Mouse (Mus musculus) liver, postnatal 0 days (tissue): ENCODE measurements around the gene Pcyt1a. TPM values are rescaled to one million over a fixed set of nuclear protein-coding genes. Genes with fewer than 3 reads are reported as not detected.
"Not testable (repeated sequence)": the region's sequence is repeated elsewhere in the genome, so short reads cannot be mapped to it uniquely, and the experiment has no call there.

ENCODE experiments used
- ATAC-seq: fragments of 200-750 bp; cut with Nextera tagmentation; 2 replicates; pipeline ENCODE4 v1.8.0; 2017; ENCODE audit warnings: mild to moderate bottlenecking, moderate library complexity
- DNase-seq: peaks from one replicate; pipeline ENCODE4 v3.0.0-alpha.2; 2016
- H3K27ac ChIP-seq: fragments of 300-500 bp; sonication (generic); 2 replicates; pipeline ENCODE4 v1.5.1; 2014; ENCODE audit warnings: antibody characterized with exemption, moderate library complexity, mild to moderate bottlenecking, low read depth
- H3K27me3 ChIP-seq: fragments of 300-500 bp; sonication (generic); 2 replicates; pipeline ENCODE4 v1.6.1; 2014; ENCODE audit warnings: low read length, control low read depth, mixed read lengths; ENCODE audit not compliant: insufficient read depth
- H3K36me3 ChIP-seq: fragments of 300-500 bp; sonication (generic); replicated peaks from 2 replicates; pipeline ENCODE4 v1.6.1; 2014; ENCODE audit warnings: mild to moderate bottlenecking, control low read depth, low read length, moderate library complexity, mixed read lengths; ENCODE audit not compliant: insufficient read depth
- H3K4me1 ChIP-seq: fragments of 300-500 bp; sonication (generic); 2 replicates; pipeline ENCODE4 v1.6.1; 2014; ENCODE audit warnings: antibody characterized with exemption, mild to moderate bottlenecking, control low read depth; ENCODE audit not compliant: insufficient read depth
- H3K4me2 ChIP-seq: fragments of 300-500 bp; sonication (generic); 2 replicates; pipeline ENCODE4 v1.6.1; 2014; ENCODE audit warnings: low read depth, mild to moderate bottlenecking, low read length, moderate library complexity, mixed read lengths
- H3K4me3 ChIP-seq: fragments of 300-500 bp; sonication (generic); 2 replicates; pipeline ENCODE4 v1.5.1; 2014; ENCODE audit warnings: low read depth, low read length
- H3K9ac ChIP-seq: fragments of 300-500 bp; sonication (generic); replicated peaks from 2 replicates; pipeline ENCODE4 v1.6.1; 2014; ENCODE audit warnings: mild to moderate bottlenecking, moderate library complexity
- H3K9me3 ChIP-seq: fragments of 300-500 bp; sonication (generic); 2 replicates; pipeline ENCODE4 v1.6.1; 2016; ENCODE audit warnings: mild to moderate bottlenecking, control low read depth, low read length, mixed read lengths
- CTCF ChIP-seq: sonication (generic); IDR thresholded peaks from 2 replicates; pipeline ENCODE4 v1.5.1; 2016; ENCODE audit warnings: antibody characterized with exemption, low read depth
- EP300 ChIP-seq: IDR thresholded peaks from 2 replicates; pipeline ENCODE4 v1.6.1; 2016; ENCODE audit warnings: antibody characterized with exemption, low read depth, mild to moderate bottlenecking
- WGBS: fragments of 180-500 bp; shearing (Covaris S2); extraction: QIAGEN DNeasy Blood & Tissue Kit; methylation state at CpG from one replicate; pipeline ENCODE4 v1.1.7; 2014; ENCODE audit not compliant: insufficient replicate concordance; 5-methylcytosine and 5-hydroxymethylcytosine counted together
- polyA plus RNA-seq: library from polyadenylated mRNA; unstranded; fragments of >200 nt; fragmentation: Nextera tagmentation; extraction: Ambion mirVana; gene quantifications from 2 replicates; pipeline ENCODE4 v1.2.1, GENCODE M21; 2015

Gene Pcyt1a
- polyA plus RNA-seq, 1 experiment from 2014 or later = 32.9 TPM

GRCm38 (mm10) chr16:32485209-32485608 lies 54.5 kb downstream of the Pcyt1a start:
- H3K4me3 ChIP-seq = no peak overlapping the region
- DNase-seq = no peak
- H3K27me3 ChIP-seq = no peaks in the 10 kb centered on the region
- no peak for TF ChIP-seq EP300
- TF ChIP-seq CTCF = no peak
- no peak for ATAC-seq
- H3K4me2 ChIP-seq = no peak overlapping the region
- H3K36me3 ChIP-seq = no peaks in the 10 kb centered on the region
- peaks cover 5% of the 10 kb centered on the region; the same call in 1 of the 2 replicates for H3K4me1 ChIP-seq
- H3K9me3 ChIP-seq = no peaks in the 10 kb centered on the region
- 47% methylated on average over 2 of the region's 2 CpGs for whole genome bisulfite sequencing
- no peak overlapping the region for H3K9ac ChIP-seq
- no peak overlapping the region for H3K27ac ChIP-seq

- ATAC-seq (no peak), DNase-seq (no peak)
- Histone ChIP-seq H3K4me2 (no peak overlapping the region), H3K36me3 (no peaks in the 10 kb centered on the region), H3K4me3 (no peak overlapping the region), H3K9ac (no peak overlapping the region), H3K4me1 (peaks cover 5% of the 10 kb centered on the region; the same call in 1 of the 2 replicates), H3K27me3 (no peaks in the 10 kb centered on the region), H3K9me3 (no peaks in the 10 kb centered on the region), H3K27ac (no peak overlapping the region)
- TF ChIP-seq EP300 (no peak), CTCF (no peak)
- 74% methylated on average over 6 of the region's 6 CpGs for WGBS
Measured at GRCm38 (mm10) chr16:32486046-32486445, 55.3 kb downstream of the Pcyt1a start.

- peak; percentile 34 for DNase-seq
Measured at GRCm38 (mm10) chr16:32487234-32488111, 56.8 kb downstream of the Pcyt1a start, which contains the start of gene Slc51a. Gene Slc51a, minus strand, starts transcription at chr16:32487879.

GRCm38 (mm10) chr16:32488939-32489338 lies 58.2 kb downstream of the Pcyt1a start:
- Histone ChIP-seq H3K27me3 (no peaks in the 10 kb centered on the region), H3K9me3 (no peaks in the 10 kb centered on the region), H3K36me3 (no peaks in the 10 kb centered on the region), H3K4me3 (no peak overlapping the region), H3K9ac (no peak overlapping the region), H3K4me1 (peaks cover 5% of the 10 kb centered on the region; the same call in 1 of the 2 replicates), H3K4me2 (no peak overlapping the region), H3K27ac (no peak overlapping the region)
- DNase-seq (no peak), ATAC-seq (no peak)
- TF ChIP-seq CTCF (no peak), EP300 (no peak)
- 87% methylated on average over 3 of the region's 3 CpGs for WGBS

More at GRCm38 (mm10) chr16:32487234-32488111, 56.8 kb downstream of the Pcyt1a start, which contains the start of gene Slc51a:
- H3K27ac ChIP-seq = no peak within 1 kb of the TSS; the same call in 1 of the 2 replicates
- no peak within 1 kb of the TSS for H3K4me3 ChIP-seq
- no peaks in the 10 kb centered on the region for H3K27me3 ChIP-seq
- H3K4me2 ChIP-seq = peak within 1 kb of the TSS; percentile 49
- H3K9me3 ChIP-seq = no peaks in the 10 kb centered on the region
- peaks cover 5% of the 10 kb centered on the region; the same call in 1 of the 2 replicates for H3K4me1 ChIP-seq
- peak; percentile 93 for ATAC-seq
- 38% methylated on average over 15 of the region's 15 CpGs for WGBS
- H3K36me3 ChIP-seq = no peaks in the 10 kb centered on the region
- TF ChIP-seq EP300 (peak; percentile 62), CTCF (no peak)
- H3K9ac ChIP-seq = peak within 1 kb of the TSS; percentile 44; the same call in 1 of the 2 replicates

- not testable (repeated sequence) for H3K27me3 ChIP-seq, H3K4me3 ChIP-seq, ATAC-seq, H3K27ac ChIP-seq, H3K4me2 ChIP-seq, H3K36me3 ChIP-seq, H3K9ac ChIP-seq, H3K9me3 ChIP-seq, H3K4me1 ChIP-seq, DNase-seq
- WGBS = 67% methylated on average over 6 of the region's 6 CpGs
Measured at GRCm38 (mm10) chr16:32494371-32494770, 63.6 kb downstream of the Pcyt1a start.

- TF ChIP-seq EP300 = no peak
- TF ChIP-seq CTCF = no peak
- no peaks in the 10 kb centered on the region for H3K9me3 ChIP-seq
- no peak within 1 kb of the TSS for H3K27ac ChIP-seq
- no peaks in the 10 kb centered on the region for H3K36me3 ChIP-seq
- 67% methylated on average over 3 of the region's 3 CpGs for WGBS
- no peak within 1 kb of the TSS for H3K4me2 ChIP-seq
- H3K4me3 ChIP-seq = no peak within 1 kb of the TSS
- H3K4me1 ChIP-seq = peaks cover 3% of the 10 kb centered on the region; the same call in 1 of the 2 replicates
- DNase-seq (no peak), ATAC-seq (no peak)
- H3K27me3 ChIP-seq = no peaks in the 10 kb centered on the region
- no peak within 1 kb of the TSS for H3K9ac ChIP-seq
Measured at GRCm38 (mm10) chr16:32495965-32496364, 65.2 kb downstream of the Pcyt1a start, which contains the start of gene Zdhhc19. Gene Zdhhc19, plus strand, starts transcription at chr16:32496265.
